Mouse (Mus musculus) heart, embryonic 14.5 days (tissue): ENCODE measurements around the gene Myl4. TPM values are rescaled to one million over a fixed set of nuclear protein-coding genes. Genes with fewer than 3 reads are reported as not detected.

Experiments
- ATAC-seq: fragments of 200-750 bp; cut with Nextera tagmentation; 2 replicates; pipeline ENCODE4 v1.8.0; 2017; ENCODE audit warnings: low read depth, moderate TSS enrichment; ENCODE audit not compliant: insufficient number of reproducible peaks, insufficient read depth, low FRiP score
- H3K27ac ChIP-seq, 2 experiments: fragments of 200-500 bp in 1 of 2; fragments of 300-500 bp in 1 of 2; sonication (generic) in 1 of 2; replicated peaks in 1 of 2; 2 replicates each; pipeline ENCODE4 v1.5.1; 2012 to 2014; ENCODE audit warnings: low read depth in 2 of 2, low read length in 2 of 2, control low read depth in 1 of 2, mild to moderate bottlenecking in 1 of 2, mixed read lengths in 1 of 2; ENCODE audit not compliant: control insufficient read depth in 1 of 2, insufficient read depth in 1 of 2
- H3K27me3 ChIP-seq: fragments of 300-500 bp; sonication (generic); 2 replicates; pipeline ENCODE4 v1.6.1; 2014; ENCODE audit warnings: mild to moderate bottlenecking, low read length, control low read depth; ENCODE audit not compliant: control insufficient read depth, insufficient read depth
- H3K36me3 ChIP-seq: fragments of 300-500 bp; sonication (generic); 2 replicates; pipeline ENCODE4 v1.6.1; 2014; ENCODE audit warnings: mild to moderate bottlenecking, control low read depth, low read length, mixed read lengths; ENCODE audit not compliant: control insufficient read depth, insufficient read depth
- H3K4me1 ChIP-seq, 2 experiments: fragments of 200-500 bp in 1 of 2; fragments of 300-500 bp in 1 of 2; sonication (generic) in 1 of 2; 2 replicates each; pipeline ENCODE4 v1.6.1; 2012 to 2014; ENCODE audit warnings: low read length in 2 of 2, control low read depth in 1 of 2, mixed read lengths in 1 of 2; ENCODE audit not compliant: control insufficient read depth in 2 of 2, insufficient read depth in 2 of 2
- H3K4me2 ChIP-seq: fragments of 300-500 bp; sonication (generic); 2 replicates; pipeline ENCODE4 v1.6.1; 2014; ENCODE audit warnings: mild to moderate bottlenecking, low read length
- H3K4me3 ChIP-seq, 2 experiments: fragments of 200-500 bp in 1 of 2; fragments of 300-500 bp in 1 of 2; sonication (generic) in 1 of 2; 2 replicates each; pipeline ENCODE4 v1.5.1; 2012 to 2014; ENCODE audit warnings: low read length in 2 of 2, mild to moderate bottlenecking in 2 of 2, control low read depth in 1 of 2, low read depth in 1 of 2, moderate library complexity in 1 of 2; ENCODE audit not compliant: control insufficient read depth in 1 of 2, insufficient read depth in 1 of 2
- H3K9ac ChIP-seq: fragments of 300-500 bp; sonication (generic); 2 replicates; pipeline ENCODE4 v1.6.1; 2014; ENCODE audit warnings: mild to moderate bottlenecking, low read length
- H3K9me3 ChIP-seq: fragments of 300-500 bp; sonication (generic); 2 replicates; pipeline ENCODE4 v1.6.1; 2016; ENCODE audit warnings: low read length, control low read depth; ENCODE audit not compliant: control insufficient read depth
- WGBS: fragments of 180-500 bp; shearing (Covaris S2); extraction: QIAGEN DNeasy Blood & Tissue Kit; methylation state at CpG from one replicate; pipeline ENCODE4 v1.1.7; 2014; 5-methylcytosine and 5-hydroxymethylcytosine counted together
- polyA plus RNA-seq: library from polyadenylated mRNA; unstranded; fragments of >200 nt; fragmentation: Nextera tagmentation; extraction: Ambion mirVana; gene quantifications from 2 replicates; pipeline ENCODE4 v1.2.1, GENCODE M21; 2014

Gene Myl4
- polyA plus RNA-seq, 1 experiment from 2014 or later, result 2,941 TPM

DNA sequence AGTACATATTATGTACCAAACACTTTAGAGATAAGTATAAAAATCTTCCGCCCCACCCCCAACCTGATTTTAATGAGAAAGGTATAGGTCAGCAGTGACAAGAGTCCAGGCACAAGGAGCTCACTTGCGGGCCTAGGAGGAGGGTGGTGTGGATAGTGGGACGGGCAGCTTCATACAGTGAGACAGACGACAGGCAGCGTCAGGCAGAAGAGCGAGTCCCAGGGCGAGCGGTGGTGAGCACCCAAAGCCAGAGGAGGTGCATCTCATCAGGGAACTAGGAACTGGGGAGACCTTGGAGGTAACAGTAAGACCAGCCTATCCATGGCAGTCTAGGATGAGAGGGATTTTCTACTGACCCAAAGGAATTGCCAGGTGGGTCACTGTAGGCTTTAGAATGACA lies 29.1 kb downstream of the Myl4 start:
- 40% methylated on average over 8 of the region's 8 CpGs for WGBS
- no peak for ATAC-seq
- Histone ChIP-seq H3K27ac (peak overlapping the region; percentile 85 to 99), H3K9me3 (no peaks in the 10 kb centered on the region), H3K36me3 (peaks cover 44% of the 10 kb centered on the region), H3K4me3 (peak overlapping the region; percentile 47 to 77), H3K4me2 (peak overlapping the region; percentile 58), H3K9ac (peak overlapping the region; percentile 76), H3K4me1 (peaks cover 23 to 40% of the 10 kb centered on the region in 2 experiments), H3K27me3 (no peaks in the 10 kb centered on the region)

GRCm38 (mm10) chr11:104580091-104580490 lies 29.6 kb downstream of the Myl4 start:
- peaks cover 23 to 40% of the 10 kb centered on the region in 2 experiments for H3K4me1 ChIP-seq
- ATAC-seq, result no peak
- WGBS, result 31% methylated on average over 6 of the region's 6 CpGs
- peak overlapping the region; percentile 11 to 47; a peak in 3 of 4 replicates for H3K4me3 ChIP-seq
- peaks cover 49% of the 10 kb centered on the region for H3K36me3 ChIP-seq
- H3K9me3 ChIP-seq, result no peaks in the 10 kb centered on the region
- no peaks in the 10 kb centered on the region for H3K27me3 ChIP-seq
- peak overlapping the region; percentile 76 for H3K9ac ChIP-seq
- H3K27ac ChIP-seq, result peak overlapping the region; percentile 5 to 99; a peak in 2 of 4 replicates
- peak overlapping the region; percentile 58 for H3K4me2 ChIP-seq

DNA sequence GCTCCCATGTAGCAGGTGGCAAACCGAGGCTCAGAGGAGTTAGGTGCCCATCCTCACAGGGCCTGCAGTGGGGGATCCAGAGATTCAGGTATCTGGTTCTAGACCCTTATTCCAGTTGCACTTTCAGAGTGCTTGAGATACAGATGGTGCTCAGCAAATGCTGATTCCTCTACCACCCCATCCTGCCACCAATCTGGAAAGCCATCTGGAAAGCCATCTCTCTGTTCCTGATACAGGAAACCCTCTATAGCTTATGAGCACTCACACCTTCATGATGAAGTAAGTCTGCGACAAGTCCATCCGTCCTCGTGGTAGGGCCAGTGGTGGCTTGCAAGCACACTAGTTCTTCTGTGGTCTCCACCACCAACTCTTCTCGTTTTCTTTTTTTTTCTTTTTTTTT lies 30.1 kb downstream of the Myl4 start:
- Histone ChIP-seq H3K36me3 (peaks cover 55% of the 10 kb centered on the region), H3K4me1 (peaks cover 23 to 40% of the 10 kb centered on the region in 2 experiments), H3K27ac (peak overlapping the region; percentile 5 to 51; a peak in 2 of 4 replicates), H3K4me2 (peak overlapping the region; percentile 58), H3K4me3 (peak overlapping the region in 1 of 2 experiments; percentile 47; a peak in 1 of 4 replicates), H3K27me3 (no peaks in the 10 kb centered on the region), H3K9ac (peak overlapping the region; percentile 56), H3K9me3 (no peaks in the 10 kb centered on the region)
- ATAC-seq, result no peak
- 81% methylated on average over 5 of the region's 5 CpGs for WGBS

GRCm38 (mm10) chr11:104581446-104582307 lies 31.2 kb downstream of the Myl4 start:
- ATAC-seq, result no peak
- H3K9me3 ChIP-seq, result no peaks in the 10 kb centered on the region
- peak overlapping the region; percentile 57 for H3K9ac ChIP-seq
- H3K4me3 ChIP-seq, result peak overlapping the region; percentile 3 to 20; a peak in 1 of 4 replicates
- WGBS, result 51% methylated on average over 18 of the region's 18 CpGs
- peaks cover 65% of the 10 kb centered on the region for H3K36me3 ChIP-seq
- H3K27ac ChIP-seq, result peak overlapping the region; percentile 46 to 59
- no peaks in the 10 kb centered on the region for H3K27me3 ChIP-seq
- H3K4me1 ChIP-seq, result peaks cover 21 to 36% of the 10 kb centered on the region in 2 experiments
- H3K4me2 ChIP-seq, result peak overlapping the region; percentile 59

- H3K9ac ChIP-seq, result peak overlapping the region; percentile 57
Observed at GRCm38 (mm10) chr11:104582308-104582606, 31.8 kb downstream of the Myl4 start.

GRCm38 (mm10) chr11:104582630-104583364 lies 32.3 kb downstream of the Myl4 start:
- peak overlapping the region; percentile 59 for H3K4me2 ChIP-seq
- H3K36me3 ChIP-seq, result peaks cover 77% of the 10 kb centered on the region
- WGBS, result 61% methylated on average over 13 of the region's 13 CpGs
- ATAC-seq, result no peak
- H3K9ac ChIP-seq, result peak overlapping the region; percentile 57; the same call in 1 of the 2 replicates
- peaks cover 18 to 34% of the 10 kb centered on the region in 2 experiments for H3K4me1 ChIP-seq
- H3K9me3 ChIP-seq, result no peaks in the 10 kb centered on the region
- no peaks in the 10 kb centered on the region for H3K27me3 ChIP-seq
- no peak overlapping the region for H3K4me3 ChIP-seq
- peak overlapping the region in 1 of 2 experiments; percentile 59; a peak in 1 of 4 replicates for H3K27ac ChIP-seq

More at GRCm38 (mm10) chr11:104582308-104582606, 31.8 kb downstream of the Myl4 start:
- Histone ChIP-seq H3K27me3 (no peaks in the 10 kb centered on the region), H3K4me1 (peaks cover 20 to 34% of the 10 kb centered on the region in 2 experiments), H3K27ac (peak overlapping the region; percentile 46 to 59; a peak in 1 of 4 replicates), H3K9me3 (no peaks in the 10 kb centered on the region), H3K4me3 (peak overlapping the region in 1 of 2 experiments; percentile 20; a peak in 1 of 4 replicates), H3K4me2 (peak overlapping the region; percentile 59), H3K36me3 (peaks cover 71% of the 10 kb centered on the region)
- 55% methylated on average over 2 of the region's 2 CpGs for WGBS
- no peak for ATAC-seq

GRCm38 (mm10) chr11:104585495-104585894 lies 35.0 kb downstream of the Myl4 start:
- Histone ChIP-seq H3K9ac (no peak overlapping the region), H3K4me1 (peaks cover 7 to 19% of the 10 kb centered on the region in 2 experiments), H3K27ac (no peak overlapping the region), H3K4me2 (no peak overlapping the region), H3K36me3 (peaks cover 76% of the 10 kb centered on the region), H3K4me3 (no peak overlapping the region), H3K27me3 (no peaks in the 10 kb centered on the region), H3K9me3 (no peaks in the 10 kb centered on the region)
- ATAC-seq, result no peak
- 68% methylated on average over 5 of the region's 5 CpGs for WGBS
